Mouse (Mus musculus): ENCODE results near the gene Gm21983.
A peak's percentile ranks its signal among the peaks of the same experiment; 100 is the strongest.

Gene Gm21983

DNA sequence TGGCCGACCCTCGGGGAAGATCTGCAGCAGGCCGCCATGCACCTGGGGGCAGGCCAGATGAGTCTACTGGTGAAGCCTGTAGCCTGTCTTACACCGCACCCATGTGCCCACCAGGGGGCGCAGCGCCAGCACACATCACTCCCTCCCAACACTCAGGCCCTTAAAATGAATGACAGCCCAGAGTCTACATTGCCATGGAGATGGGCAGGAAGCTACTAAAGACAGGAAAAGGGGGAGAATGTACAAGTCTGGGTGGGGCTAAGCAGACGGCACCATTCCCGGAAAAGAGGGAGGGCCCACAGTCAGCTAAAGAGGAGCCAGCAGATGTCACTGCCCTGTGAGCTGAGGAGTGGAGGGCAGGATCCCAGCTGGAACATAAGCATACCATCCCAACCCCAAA is 21.0 kb downstream of the Gm21983 start:
- DNase-seq (ENCODE audit: low spot score): peak; percentile 57

DNA sequence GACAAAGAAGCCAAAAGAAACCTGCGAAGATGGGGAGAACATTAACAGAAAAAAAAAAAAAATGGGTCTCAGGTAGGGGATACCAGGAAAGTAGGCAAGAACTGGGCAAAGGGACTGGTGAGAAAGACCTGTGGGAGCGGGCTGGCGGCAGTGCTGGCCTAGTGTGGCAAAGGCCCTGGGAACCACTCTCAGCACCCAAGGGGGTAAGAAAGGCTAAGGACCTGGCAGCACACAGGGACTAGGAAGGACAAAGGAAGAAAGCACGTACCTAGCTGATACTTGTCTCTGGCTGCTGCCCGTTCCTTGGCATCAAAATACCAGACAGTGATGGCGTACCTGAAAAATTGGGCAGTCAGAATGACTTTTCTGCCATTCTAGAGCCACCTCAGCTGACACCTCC is 21.6 kb downstream of the Gm21983 start:
- no peak for DNase-seq (ENCODE audit: low spot score)

DNA sequence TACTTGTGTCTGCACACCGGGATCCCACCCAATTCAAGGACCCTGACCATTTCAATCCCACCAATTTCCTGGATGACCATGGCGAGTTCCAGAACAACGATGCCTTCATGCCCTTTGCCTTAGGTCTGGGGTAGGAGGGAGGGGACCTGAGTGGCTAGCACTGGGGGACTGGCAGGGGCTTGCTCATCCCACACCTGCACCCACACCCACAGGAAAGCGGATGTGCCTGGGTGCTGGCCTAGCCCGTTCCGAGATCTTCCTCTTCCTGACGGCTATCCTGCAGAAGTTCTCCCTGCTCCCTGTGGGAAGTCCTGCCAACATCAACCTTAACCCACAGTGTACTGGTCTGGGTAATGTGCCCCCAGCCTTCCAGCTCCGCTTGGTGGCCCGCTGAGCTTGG is 22.7 kb downstream of the Gm21983 start:
- DNase-seq (ENCODE audit: low spot score): no peak

DNA sequence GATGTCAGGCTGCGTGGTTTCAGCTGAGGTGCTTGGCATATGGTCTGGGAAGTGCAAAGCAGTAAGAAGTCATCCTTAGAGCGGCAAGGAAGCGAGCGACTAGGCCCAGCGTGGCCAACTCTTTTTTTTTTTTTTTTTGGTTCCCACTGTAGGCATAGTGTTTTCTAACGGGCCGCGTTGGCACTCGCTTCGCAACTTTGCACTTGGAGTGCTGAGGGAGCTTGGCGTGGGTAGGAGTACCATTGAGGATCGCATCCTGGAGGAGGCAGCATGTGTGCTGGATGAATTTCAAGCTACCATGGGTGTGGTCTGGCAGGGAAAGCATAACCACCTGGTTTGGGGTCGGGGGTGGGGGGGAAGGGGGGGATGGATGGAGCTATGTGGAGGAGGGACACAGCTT is 24.9 kb downstream of the Gm21983 start:
- DNase-seq (ENCODE audit: low spot score): no peak

- DNase-seq (ENCODE audit: low spot score): no peak
These were observed 27.6 kb downstream of the Gm21983 start, which contains the start of gene Cyp2t4 for GRCm38 (mm10) chr7:27153205-27153764. TSS of gene Cyp2t4 (plus strand) at chr7:27153714.

DNA sequence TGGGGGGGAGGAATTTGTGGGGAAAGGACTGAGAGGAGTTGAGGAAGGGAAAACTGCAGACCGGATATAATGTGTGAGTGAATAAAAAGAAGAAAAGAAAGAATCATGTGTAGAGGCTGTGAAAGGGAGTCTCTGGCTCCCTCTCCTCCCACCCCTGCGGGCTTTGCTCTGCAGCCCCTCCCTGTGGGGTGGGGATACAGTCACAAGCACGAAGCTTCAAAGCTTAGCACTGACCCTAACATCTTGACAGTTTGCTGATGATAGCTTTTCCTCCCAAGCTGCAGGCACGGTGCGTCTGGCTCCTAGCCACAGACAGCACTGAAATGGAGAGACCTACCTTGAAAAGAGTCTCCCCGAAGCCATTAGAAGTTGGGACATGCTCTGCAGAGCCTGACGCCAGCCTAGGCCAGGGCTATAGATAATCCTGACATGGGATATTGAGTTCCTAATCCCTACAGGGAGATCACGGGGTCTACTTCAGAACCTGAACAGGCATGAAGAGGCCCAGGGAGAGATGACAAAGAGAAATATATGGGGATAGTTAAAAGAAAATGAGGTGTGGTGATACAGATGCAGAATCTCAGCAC is 44.4 kb downstream of the Gm21983 start:
- no peak for DNase-seq (ENCODE audit: low spot score)

GRCm38 (mm10) chr7:27133757-27134156 is 47.1 kb downstream of the Gm21983 start:
- no peak for DNase-seq (ENCODE audit: low spot score)

- DNase-seq (ENCODE audit: low spot score): no peak
These were observed 47.7 kb downstream of the Gm21983 start for GRCm38 (mm10) chr7:27133156-27133555.

DNA sequence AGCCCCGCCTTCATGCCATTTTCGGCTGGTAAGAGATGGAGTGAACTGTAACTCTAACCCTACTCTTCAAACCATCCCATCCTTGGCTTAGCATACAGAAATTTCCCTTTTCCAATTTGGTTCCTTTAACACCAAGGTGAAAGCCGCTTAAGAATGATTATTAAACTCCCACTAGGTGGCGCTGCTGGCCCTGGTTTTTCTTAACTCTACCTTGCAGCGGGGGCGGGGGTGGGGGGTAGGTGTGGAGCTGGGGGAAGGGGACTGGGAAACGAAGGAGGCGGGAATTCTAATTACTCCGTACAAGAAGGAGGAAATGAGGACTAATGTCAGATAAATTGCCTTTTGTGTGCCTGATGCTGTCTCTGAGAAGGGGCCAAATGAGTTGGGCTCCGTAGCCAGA is 48.3 kb downstream of the Gm21983 start:
- DNase-seq (ENCODE audit: low spot score): no peak

- DNase-seq (ENCODE audit: low spot score): no peak
These were observed 49.5 kb downstream of the Gm21983 start for GRCm38 (mm10) chr7:27131387-27131786.

DNA sequence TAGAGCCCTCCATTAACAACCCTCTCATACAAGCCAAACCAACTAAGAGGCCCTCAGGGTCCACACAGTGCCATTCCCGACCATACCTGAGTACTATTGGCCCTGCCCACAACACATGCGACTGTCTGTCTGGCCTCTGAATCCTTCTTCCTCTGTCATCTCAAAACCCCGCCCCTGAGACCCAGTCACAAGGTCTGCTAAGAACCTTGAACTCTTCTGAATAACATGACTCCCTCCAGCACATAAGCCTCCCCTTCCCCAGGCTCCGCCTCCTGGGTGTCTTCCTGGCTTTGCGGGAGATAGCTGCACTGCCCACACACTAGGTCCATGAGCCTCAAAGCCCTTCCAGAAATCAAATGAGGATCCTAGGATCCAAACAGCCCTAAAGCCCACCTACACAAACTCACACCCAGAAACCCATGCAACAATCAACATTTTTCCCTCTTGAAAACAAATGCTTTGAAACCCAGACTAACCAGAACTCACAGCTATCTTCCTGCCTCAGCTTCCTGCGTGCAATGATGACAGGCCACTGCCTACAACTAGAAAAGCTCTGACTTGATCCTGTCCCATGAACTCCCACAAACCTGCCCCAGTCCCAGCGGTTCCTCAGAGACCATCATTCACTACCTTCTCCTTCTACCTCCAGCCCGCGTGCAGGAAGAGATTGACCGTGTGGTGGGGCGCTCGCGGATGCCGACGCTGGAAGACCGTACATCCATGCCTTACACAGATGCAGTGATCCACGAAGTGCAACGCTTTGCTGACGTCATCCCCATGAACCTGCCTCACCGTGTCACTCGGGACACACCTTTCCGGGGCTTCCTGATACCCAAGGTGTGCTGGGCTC is 50.1 kb downstream of the Gm21983 start:
- no peak for DNase-seq (ENCODE audit: low spot score)

- DNase-seq (ENCODE audit: low spot score): no peak
These were observed 51.1 kb downstream of the Gm21983 start for GRCm38 (mm10) chr7:27129811-27130210.

DNA sequence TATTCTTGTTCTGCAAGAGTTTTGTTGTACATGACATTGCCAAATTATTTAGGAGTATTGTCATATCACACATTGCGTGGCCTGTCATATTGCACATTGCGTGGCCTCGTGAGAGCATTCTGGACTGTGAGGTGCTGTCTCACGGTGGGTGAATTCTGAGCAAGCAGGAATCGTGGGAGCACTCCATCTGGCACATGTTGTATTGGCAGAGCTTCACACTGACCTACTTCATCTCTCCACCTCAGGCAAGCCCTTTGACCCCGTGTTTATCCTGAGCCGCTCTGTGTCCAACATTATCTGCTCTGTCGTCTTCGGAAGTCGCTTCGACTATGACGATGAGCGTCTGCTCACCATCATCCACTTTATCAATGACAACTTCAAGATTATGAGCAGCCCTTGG is 51.9 kb downstream of the Gm21983 start:
- no peak for DNase-seq (ENCODE audit: low spot score)

DNA sequence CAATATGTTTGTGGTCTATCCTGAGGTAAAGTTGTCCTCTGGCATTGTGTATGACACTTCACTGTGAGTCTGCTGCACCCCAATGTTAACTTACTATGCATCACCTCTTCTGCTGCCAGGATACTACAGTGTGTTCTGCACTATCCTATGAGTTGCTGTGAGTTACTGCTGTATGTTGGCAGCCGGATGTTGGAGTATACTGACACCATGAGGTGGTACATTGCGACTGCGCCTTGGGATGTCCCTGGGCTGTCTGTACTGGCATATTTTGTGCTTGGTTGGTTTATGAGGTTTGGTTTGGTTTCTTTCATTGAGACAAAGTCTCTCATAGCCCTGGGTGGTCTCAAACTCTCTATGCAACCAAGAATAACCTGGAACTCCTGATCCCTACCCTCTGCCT is 52.7 kb downstream of the Gm21983 start:
- no peak for DNase-seq (ENCODE audit: low spot score)

DNA sequence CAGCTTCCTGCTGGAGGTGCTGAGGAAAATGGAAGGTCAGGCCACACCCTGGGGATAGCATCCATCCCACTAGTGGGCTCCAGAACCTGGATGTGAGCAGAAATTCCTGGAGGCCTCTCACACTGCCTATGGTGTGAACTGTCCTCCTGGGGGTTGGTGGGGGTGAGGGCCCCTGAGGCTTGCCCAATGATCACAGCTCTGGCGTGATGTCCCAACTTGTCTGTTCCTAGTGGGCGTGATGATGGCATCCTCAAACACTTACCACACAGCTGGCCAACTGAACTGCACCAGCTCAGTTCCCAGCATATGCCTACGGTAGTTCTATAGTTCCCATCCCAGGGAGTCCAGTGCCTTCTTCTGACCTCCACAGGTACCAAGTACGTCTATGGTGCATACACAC is 55.9 kb downstream of the Gm21983 start:
- no peak for DNase-seq (ENCODE audit: low spot score)

DNA sequence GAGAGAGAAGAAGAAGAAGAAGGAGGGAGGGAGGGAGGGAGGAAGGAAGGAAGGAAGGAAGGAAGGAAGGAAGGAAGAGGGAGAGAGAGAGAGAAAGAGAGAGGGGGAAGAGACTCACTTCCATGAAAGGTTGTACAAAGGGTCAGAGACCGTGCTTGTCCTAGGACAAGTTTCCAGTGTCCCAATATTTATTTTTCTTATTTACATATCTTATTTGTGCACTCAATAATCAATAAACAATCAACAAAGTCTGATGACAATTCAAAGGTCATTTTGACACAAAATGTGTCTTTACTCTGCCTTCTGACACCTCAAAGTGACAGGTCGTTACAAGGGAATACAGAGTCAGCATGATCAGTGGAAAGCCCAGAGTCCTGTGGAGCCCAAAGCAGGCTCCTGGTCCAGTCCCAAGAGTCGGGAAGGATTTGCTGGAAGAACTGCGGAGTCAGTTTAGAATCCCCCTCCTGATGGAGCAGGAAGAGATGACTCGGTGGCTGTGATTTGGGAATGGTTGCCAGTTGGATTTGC is 56.5 kb downstream of the Gm21983 start:
- DNase-seq (ENCODE audit: low spot score): no peak

DNA sequence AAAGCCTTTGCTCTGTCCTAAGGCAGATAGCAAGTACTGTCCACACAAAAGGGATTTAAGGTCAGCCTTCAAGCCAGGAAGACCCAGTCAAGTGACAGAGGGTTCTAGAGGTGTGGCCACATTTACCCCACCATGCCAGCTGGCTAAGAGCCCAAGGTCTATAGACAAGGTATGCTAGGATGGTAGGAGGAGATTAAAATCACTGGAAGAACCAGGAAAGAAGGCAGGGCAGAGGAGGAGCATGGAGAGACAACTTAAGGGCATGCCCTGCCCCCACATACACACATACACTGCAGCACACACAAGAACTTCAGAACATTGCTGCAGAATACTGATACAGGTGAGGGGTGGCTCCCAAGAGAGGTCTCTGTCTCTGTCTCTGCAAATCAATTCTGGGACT is 61.2 kb downstream of the Gm21983 start, which contains the start of gene Cyp2f2:
Gene Cyp2f2, plus strand, starts transcription at position 234 of the 400 bp plus-strand sequence.
- no peak for DNase-seq (ENCODE audit: low spot score)
